Mouse (Mus musculus): Measurements from ENCODE around the gene Ppp2r2d.
A peak's percentile ranks its signal among the peaks of the same experiment; 100 is the strongest.

- TF ChIP-seq CTCF (IDR thresholded peaks at IDR 0.05; ENCODE audit: control insufficient read depth, insufficient read depth, insufficient replicate concordance, low read depth, low read length) (no peak), POLR2A (IDR thresholded peaks at IDR 0.05; ENCODE audit: control insufficient read depth, low read depth, low read length) (peak; percentile 87)
Observed at GRCm38 (mm10) chr7:138909277-138910192, 63.7 kb downstream of the Ppp2r2d start, which contains the start of gene Bnip3.

All from testis, adult 2 months (tissue).